Mouse (Mus musculus) cerebellum, adult 9-11 months (tissue): ENCODE data around the gene Gm6370.
A peak's percentile ranks its signal among the peaks of the same experiment; 100 is the strongest.
"Not testable (repeated sequence)": the region's sequence is repeated elsewhere in the genome, so short reads cannot be mapped to it uniquely, and the experiment has no call there.

ENCODE experiments used
- DNase-seq: peaks from one replicate; pipeline ENCODE4 v3.0.0; 2022

Gm6370 gene

GRCm38 (mm10) chr5:146491063-146491462 lies at the start of gene Gm6370:
Gm6370 (plus strand) TSS chr5:146491363.
- DNase-seq = not testable (repeated sequence)

- no peak for DNase-seq
These were observed 48.4 kb upstream of the Gm6370 start for GRCm38 (mm10) chr5:146442767-146443166.

GRCm38 (mm10) chr5:146446633-146447032 lies 44.5 kb upstream of the Gm6370 start:
- no peak for DNase-seq

GRCm38 (mm10) chr5:146451592-146452254 lies 39.4 kb upstream of the Gm6370 start:
- no peak for DNase-seq

- no peak for DNase-seq
These were observed 37.6 kb upstream of the Gm6370 start for GRCm38 (mm10) chr5:146453556-146453955.

- no peak for DNase-seq
These were observed 29.6 kb upstream of the Gm6370 start for GRCm38 (mm10) chr5:146461612-146462011.

GRCm38 (mm10) chr5:146466663-146467062 lies 24.5 kb upstream of the Gm6370 start:
- no peak for DNase-seq

GRCm38 (mm10) chr5:146468311-146468710 lies 22.9 kb upstream of the Gm6370 start:
- no peak for DNase-seq

GRCm38 (mm10) chr5:146470821-146471220 lies 20.3 kb upstream of the Gm6370 start:
- no peak for DNase-seq

- DNase-seq = no peak
These were observed 19.9 kb upstream of the Gm6370 start for GRCm38 (mm10) chr5:146471311-146471710.

- no peak for DNase-seq
These were observed 19.3 kb upstream of the Gm6370 start for GRCm38 (mm10) chr5:146471821-146472220.

- DNase-seq = peak; percentile 53
These were observed 11.6 kb upstream of the Gm6370 start for GRCm38 (mm10) chr5:146479564-146479963.

GRCm38 (mm10) chr5:146481665-146482064 lies 9.5 kb upstream of the Gm6370 start, which contains the start of gene Gm6408:
Gm6408 (plus strand) TSS chr5:146481965.
- not testable (repeated sequence) for DNase-seq

- peak; percentile 21 for DNase-seq
These were observed 2.2 kb upstream of the Gm6370 start for GRCm38 (mm10) chr5:146488959-146489358.

GRCm38 (mm10) chr5:146502099-146502498 lies 10.9 kb downstream of the Gm6370 start, which contains the start of gene 4930449I24Rik:
4930449I24Rik (plus strand) TSS chr5:146502399.
- DNase-seq = not testable (repeated sequence)

GRCm38 (mm10) chr5:146513823-146514222 lies 22.7 kb downstream of the Gm6370 start, which contains the start of gene Gm3402:
Gm3402 (plus strand) TSS chr5:146514123.
- DNase-seq = not testable (repeated sequence)

- DNase-seq = not testable (repeated sequence)
These were observed 34.3 kb downstream of the Gm6370 start, which contains the start of gene Gm3404 for GRCm38 (mm10) chr5:146525501-146525900. Gm3404 (plus strand) TSS chr5:146525801.

GRCm38 (mm10) chr5:146537347-146537746 lies 46.2 kb downstream of the Gm6370 start, which contains the start of gene Gm3409:
Gm3409 (plus strand) TSS chr5:146537647.
- not testable (repeated sequence) for DNase-seq
